Mouse (Mus musculus): ENCODE measurements around the gene Rpl3.

The Rpl3 gene

GRCm38 (mm10) chr15:80066538-80066937 lies 25.1 kb downstream of the Rpl3 start:
- no peak for DNase-seq (ENCODE audit: low spot score)

- no peak for DNase-seq (ENCODE audit: low spot score)
These were observed 26.3 kb downstream of the Rpl3 start for GRCm38 (mm10) chr15:80065414-80065813.

GRCm38 (mm10) chr15:80064965-80065364 lies 26.7 kb downstream of the Rpl3 start:
- no peak for DNase-seq (ENCODE audit: low spot score)

- no peak for DNase-seq (ENCODE audit: low spot score)
These were observed 28.8 kb downstream of the Rpl3 start for GRCm38 (mm10) chr15:80062821-80063220.

- DNase-seq (ENCODE audit: low spot score) = no peak
These were observed 29.3 kb downstream of the Rpl3 start for GRCm38 (mm10) chr15:80062339-80062738.

GRCm38 (mm10) chr15:80061071-80061550 lies 30.6 kb downstream of the Rpl3 start:
- DNase-seq (ENCODE audit: low spot score) = no peak

GRCm38 (mm10) chr15:80060356-80061070 lies 31.2 kb downstream of the Rpl3 start:
- DNase-seq (ENCODE audit: low spot score) = no peak

GRCm38 (mm10) chr15:80059606-80060005 lies 32.1 kb downstream of the Rpl3 start:
- DNase-seq (ENCODE audit: low spot score) = no peak

- DNase-seq (ENCODE audit: low spot score) = no peak
These were observed 33.5 kb downstream of the Rpl3 start for GRCm38 (mm10) chr15:80058151-80058550.

GRCm38 (mm10) chr15:80054034-80054710 lies 37.5 kb downstream of the Rpl3 start:
- DNase-seq (ENCODE audit: low spot score) = no peak

- DNase-seq (ENCODE audit: low spot score) = no peak
These were observed 38.2 kb downstream of the Rpl3 start for GRCm38 (mm10) chr15:80053381-80054033.

GRCm38 (mm10) chr15:80051782-80052181 lies 39.9 kb downstream of the Rpl3 start:
- no peak for DNase-seq (ENCODE audit: low spot score)

- DNase-seq (ENCODE audit: low spot score) = no peak
These were observed 40.4 kb downstream of the Rpl3 start for GRCm38 (mm10) chr15:80051092-80051761.

- no peak for DNase-seq (ENCODE audit: low spot score)
These were observed 41.6 kb downstream of the Rpl3 start for GRCm38 (mm10) chr15:80050093-80050492.

- no peak for DNase-seq (ENCODE audit: low spot score)
These were observed 43.7 kb downstream of the Rpl3 start for GRCm38 (mm10) chr15:80047973-80048372.

GRCm38 (mm10) chr15:80047242-80047641 lies 44.4 kb downstream of the Rpl3 start:
- DNase-seq (ENCODE audit: low spot score) = no peak

- no peak for DNase-seq (ENCODE audit: low spot score)
These were observed 45.9 kb downstream of the Rpl3 start for GRCm38 (mm10) chr15:80045749-80046148.

- DNase-seq (ENCODE audit: low spot score) = no peak
These were observed 47.4 kb downstream of the Rpl3 start for GRCm38 (mm10) chr15:80044249-80044648.

GRCm38 (mm10) chr15:80042152-80042551 lies 49.5 kb downstream of the Rpl3 start:
- DNase-seq (ENCODE audit: low spot score) = no peak

GRCm38 (mm10) chr15:80038110-80038391 lies 53.6 kb downstream of the Rpl3 start:
- no peak for DNase-seq (ENCODE audit: low spot score)

- no peak for DNase-seq (ENCODE audit: low spot score)
These were observed 54.2 kb downstream of the Rpl3 start for GRCm38 (mm10) chr15:80037255-80038109.
